Mouse (Mus musculus) limb, embryonic 13.5 days (tissue): ENCODE measurements around the gene Braf. TPM values are rescaled to one million over a fixed set of nuclear protein-coding genes. Genes with fewer than 3 reads are reported as not detected.

Source experiments
- ATAC-seq: fragments of 200-750 bp; cut with Nextera tagmentation; 2 replicates; pipeline ENCODE4 v1.8.0; 2017; ENCODE audit warnings: low read depth, moderate number of reproducible peaks, moderate TSS enrichment; ENCODE audit not compliant: low FRiP score
- H3K27ac ChIP-seq: fragments of 300-500 bp; sonication (generic); 2 replicates; pipeline ENCODE4 v1.5.1; 2015; ENCODE audit warnings: inconsistent platforms, mild to moderate bottlenecking, moderate library complexity
- H3K27me3 ChIP-seq: fragments of 300-500 bp; sonication (generic); 2 replicates; pipeline ENCODE4 v1.6.1; 2015; ENCODE audit warnings: mild to moderate bottlenecking, inconsistent platforms
- H3K36me3 ChIP-seq: fragments of 300-500 bp; sonication (generic); 2 replicates; pipeline ENCODE4 v1.6.1; 2015; ENCODE audit warnings: inconsistent platforms, mild to moderate bottlenecking, moderate library complexity
- H3K4me1 ChIP-seq: fragments of 300-500 bp; sonication (generic); 2 replicates; pipeline ENCODE4 v1.6.1; 2015; ENCODE audit warnings: inconsistent platforms
- H3K4me2 ChIP-seq: fragments of 300-500 bp; sonication (generic); replicated peaks from 2 replicates; pipeline ENCODE4 v1.6.1; 2015; ENCODE audit warnings: inconsistent platforms, mild to moderate bottlenecking, moderate library complexity
- H3K4me3 ChIP-seq: fragments of 300-500 bp; sonication (generic); 2 replicates; pipeline ENCODE4 v1.5.1; 2015; ENCODE audit warnings: moderate library complexity, mild to moderate bottlenecking, inconsistent platforms
- H3K9ac ChIP-seq: fragments of 300-500 bp; sonication (generic); 2 replicates; pipeline ENCODE4 v1.6.1; 2015; ENCODE audit warnings: mild to moderate bottlenecking, inconsistent platforms
- H3K9me3 ChIP-seq: fragments of 300-500 bp; sonication (generic); 2 replicates; pipeline ENCODE4 v1.6.1; 2016; ENCODE audit warnings: inconsistent platforms
- WGBS: fragments of 180-500 bp; shearing (Covaris S2); methylation state at CpG from one replicate; pipeline ENCODE4 v1.1.7; 2015; 5-methylcytosine and 5-hydroxymethylcytosine counted together
- polyA plus RNA-seq: library from polyadenylated mRNA; unstranded; fragments of >200 nt; fragmentation: Nextera tagmentation; extraction: Ambion mirVana; gene quantifications from 2 replicates; pipeline ENCODE4 v1.2.1, GENCODE M21; 2015

Braf gene
- polyA plus RNA-seq, 1 experiment from 2014 or later: 18.5 TPM

DNA sequence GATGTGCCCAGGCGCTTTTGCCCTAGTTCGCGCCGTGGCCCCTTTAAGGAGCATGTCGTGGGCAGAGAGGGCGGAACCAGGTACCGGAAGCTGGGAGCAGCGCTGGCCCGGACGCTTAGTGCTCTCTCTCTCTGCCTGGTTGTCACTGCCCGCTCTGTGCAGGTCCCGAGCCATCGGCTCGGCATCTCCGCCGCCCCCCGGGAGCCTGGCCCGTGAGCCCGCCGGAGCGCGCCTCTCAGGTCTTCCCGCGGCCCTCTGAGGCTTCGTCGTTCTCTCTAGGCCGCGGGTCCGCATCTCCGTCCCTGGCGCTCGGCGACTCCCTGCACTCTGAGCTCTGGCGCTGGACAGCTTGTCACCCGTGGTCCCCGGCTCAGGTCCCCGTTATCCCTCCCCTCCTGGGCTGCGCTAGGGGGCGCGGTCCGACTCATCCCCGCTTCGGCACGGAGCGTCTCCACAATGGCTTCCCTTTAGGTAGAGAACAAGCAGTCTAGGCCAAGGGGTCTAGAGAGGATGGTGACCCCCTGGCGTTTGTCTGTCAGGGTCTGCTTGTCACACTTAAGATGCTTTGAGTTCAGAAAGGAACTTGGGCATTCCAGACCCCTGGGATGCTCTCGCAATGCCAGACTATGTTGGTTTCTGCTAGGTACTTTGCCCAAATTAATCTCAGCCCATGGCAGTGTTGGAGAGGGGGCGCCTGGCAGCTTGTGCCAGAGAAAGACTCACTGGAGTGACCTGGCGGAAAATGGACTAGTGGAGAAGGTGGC, 151.3 kb downstream of the Braf start, which contains the start of gene Adck2:
Adck2 (plus strand) TSS at position 83 of the 764 bp plus-strand sequence.
- H3K27me3 ChIP-seq: no peaks in the 10 kb centered on the region
- H3K36me3 ChIP-seq: peaks cover 25% of the 10 kb centered on the region
- H3K4me1 ChIP-seq: peaks cover 10% of the 10 kb centered on the region
- peak within 1 kb of the TSS; percentile 86 for H3K4me3 ChIP-seq
- peak within 1 kb of the TSS; percentile 85 for H3K27ac ChIP-seq
- H3K4me2 ChIP-seq: peak within 1 kb of the TSS; percentile 89
- no peaks in the 10 kb centered on the region for H3K9me3 ChIP-seq
- peak within 1 kb of the TSS; percentile 90 for H3K9ac ChIP-seq
- WGBS: under 1% methylated on average over 49 of the region's 49 CpGs
- ATAC-seq: peak; percentile 93

DNA sequence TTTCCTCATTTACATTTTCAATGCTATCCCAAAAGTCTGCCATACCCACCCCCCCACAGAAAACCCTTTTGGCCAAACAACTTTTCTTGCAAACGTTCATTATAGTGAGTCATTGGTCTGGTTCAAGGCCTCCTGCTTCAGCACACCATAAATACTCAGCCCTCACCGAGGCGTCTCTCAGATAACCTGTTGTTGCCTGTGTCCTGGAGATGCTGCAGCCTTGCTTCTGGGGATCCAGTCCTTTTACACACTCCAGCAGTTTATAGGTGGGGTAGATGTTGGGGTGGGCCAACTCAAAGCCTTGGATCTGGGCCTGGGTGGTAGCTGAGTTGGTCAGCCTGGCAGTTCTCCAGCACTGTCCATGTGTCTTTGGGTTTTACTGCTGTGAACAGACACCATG, 154.8 kb downstream of the Braf start:
- 49% methylated on average over 3 of the region's 3 CpGs for WGBS
- Histone ChIP-seq H3K27me3 (no peaks in the 10 kb centered on the region), H3K36me3 (no peaks in the 10 kb centered on the region), H3K4me2 (no peak overlapping the region), H3K4me3 (no peak overlapping the region), H3K27ac (no peak overlapping the region), H3K9me3 (no peaks in the 10 kb centered on the region), H3K4me1 (peaks cover 10% of the 10 kb centered on the region), H3K9ac (no peak overlapping the region)
- ATAC-seq: no peak

DNA sequence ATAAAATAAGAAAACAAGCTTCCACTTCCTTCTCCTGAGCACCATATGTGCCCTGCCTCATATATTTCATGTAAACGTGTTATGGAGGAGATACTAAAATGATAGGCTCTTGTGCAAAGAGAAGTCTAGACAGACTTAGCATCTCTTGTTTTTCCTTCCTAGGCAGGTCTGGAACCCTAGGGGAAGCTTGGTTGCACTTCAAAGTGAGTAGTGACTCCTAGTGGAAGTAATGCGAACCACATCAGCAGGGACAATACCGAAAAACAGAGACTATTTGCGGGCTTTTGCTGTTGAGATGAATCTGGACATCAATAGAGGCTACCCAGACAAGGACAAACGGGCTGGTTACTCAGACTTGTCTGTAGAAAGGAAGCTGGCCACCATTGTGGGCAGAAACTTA, 157.7 kb downstream of the Braf start:
- no peak overlapping the region for H3K4me2 ChIP-seq
- WGBS: 18% methylated on average over 5 of the region's 5 CpGs
- H3K4me1 ChIP-seq: no peaks in the 10 kb centered on the region
- no peak overlapping the region for H3K27ac ChIP-seq
- H3K27me3 ChIP-seq: no peaks in the 10 kb centered on the region
- no peak for ATAC-seq
- H3K4me3 ChIP-seq: no peak overlapping the region
- H3K9ac ChIP-seq: no peak overlapping the region
- no peaks in the 10 kb centered on the region for H3K36me3 ChIP-seq
- H3K9me3 ChIP-seq: no peaks in the 10 kb centered on the region

DNA sequence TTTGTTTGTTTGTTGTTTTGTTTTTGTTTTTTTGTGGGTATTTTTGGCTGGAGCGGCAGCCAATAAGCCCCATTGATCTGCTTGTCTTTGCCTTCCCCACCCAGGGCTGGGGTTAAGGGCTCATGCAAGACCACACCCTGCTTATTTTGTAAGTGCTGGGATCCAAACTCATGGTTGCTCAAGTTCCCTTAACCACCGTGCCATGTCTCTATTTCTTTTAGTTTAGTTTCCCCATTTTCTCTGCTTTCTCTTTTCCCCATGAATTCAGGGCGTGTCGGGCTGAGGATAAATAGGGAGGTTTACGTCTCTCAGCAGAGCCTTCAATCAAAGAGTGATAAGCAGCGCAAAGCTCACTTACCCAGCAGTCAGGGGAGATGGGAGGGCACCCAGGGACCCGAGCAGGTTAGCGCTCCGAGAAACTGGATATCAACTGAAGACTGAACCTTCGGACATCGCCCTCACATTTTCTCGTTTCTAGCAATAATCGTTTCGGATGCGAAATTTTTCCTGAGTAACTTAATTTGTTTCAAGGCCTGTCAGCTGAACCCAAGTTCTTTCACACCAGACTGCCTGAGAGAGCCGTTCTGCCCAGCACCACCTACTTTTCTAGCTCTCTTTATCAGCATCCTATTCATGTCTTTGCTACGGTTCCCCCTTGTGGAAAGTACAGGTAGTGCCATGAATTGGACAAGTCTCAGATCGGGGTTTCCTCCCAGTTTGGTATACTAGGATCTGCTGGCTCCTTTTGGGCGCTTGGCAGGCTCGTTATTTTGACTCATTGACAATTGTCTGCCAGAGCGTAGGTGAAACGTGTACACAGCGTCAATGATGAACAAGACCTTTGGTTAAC, 162.9 kb downstream of the Braf start:
- H3K4me2 ChIP-seq: peak overlapping the region; percentile 28
- no peaks in the 10 kb centered on the region for H3K36me3 ChIP-seq
- no peaks in the 10 kb centered on the region for H3K27me3 ChIP-seq
- H3K4me3 ChIP-seq: no peak overlapping the region
- WGBS: 24% methylated on average over 23 of the region's 23 CpGs
- peaks cover 18% of the 10 kb centered on the region for H3K4me1 ChIP-seq
- no peaks in the 10 kb centered on the region for H3K9me3 ChIP-seq
- H3K9ac ChIP-seq: no peak overlapping the region
- peak; percentile 41; the same call in 1 of the 2 replicates for ATAC-seq
- no peak overlapping the region for H3K27ac ChIP-seq

DNA sequence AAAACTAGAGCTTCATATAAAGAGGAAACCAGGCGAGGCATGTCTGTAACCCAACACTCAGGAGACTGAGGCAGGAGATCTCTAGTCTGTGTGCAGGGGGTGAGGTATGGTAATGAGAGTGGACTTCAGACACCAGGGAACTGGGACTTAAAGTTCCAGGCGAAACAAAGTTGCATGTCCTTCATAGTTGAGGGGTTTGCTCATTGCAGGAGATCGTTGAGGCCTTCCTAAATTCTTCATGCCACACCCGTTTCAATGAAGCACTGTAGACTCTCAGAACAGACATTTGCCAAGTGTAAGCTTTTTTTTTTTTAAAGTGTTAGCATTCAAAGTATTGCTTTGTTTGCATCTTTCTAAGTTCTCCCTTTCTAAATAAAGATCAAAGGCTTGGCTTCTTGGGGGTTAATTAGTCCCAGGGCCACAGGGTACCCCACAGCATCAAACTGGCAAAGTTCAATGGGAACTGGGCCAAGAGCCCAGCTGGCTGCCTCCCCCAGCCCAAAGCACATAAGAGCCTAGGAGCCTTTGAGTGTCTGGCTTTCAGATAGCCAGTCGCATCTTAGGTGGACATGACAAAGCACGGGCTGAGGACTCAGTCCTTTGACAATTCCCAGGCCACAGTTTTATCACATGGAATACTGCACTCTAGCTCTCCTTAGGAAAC, 165.9 kb downstream of the Braf start:
- Histone ChIP-seq H3K9ac (no peak overlapping the region), H3K9me3 (no peaks in the 10 kb centered on the region), H3K4me1 (peaks cover 40% of the 10 kb centered on the region), H3K4me2 (no peak overlapping the region), H3K4me3 (no peak overlapping the region), H3K36me3 (peaks cover 5% of the 10 kb centered on the region; the same call in 1 of the 2 replicates), H3K27ac (no peak overlapping the region), H3K27me3 (no peaks in the 10 kb centered on the region)
- ATAC-seq: no peak
- WGBS: 38% methylated on average over 6 of the region's 6 CpGs

DNA sequence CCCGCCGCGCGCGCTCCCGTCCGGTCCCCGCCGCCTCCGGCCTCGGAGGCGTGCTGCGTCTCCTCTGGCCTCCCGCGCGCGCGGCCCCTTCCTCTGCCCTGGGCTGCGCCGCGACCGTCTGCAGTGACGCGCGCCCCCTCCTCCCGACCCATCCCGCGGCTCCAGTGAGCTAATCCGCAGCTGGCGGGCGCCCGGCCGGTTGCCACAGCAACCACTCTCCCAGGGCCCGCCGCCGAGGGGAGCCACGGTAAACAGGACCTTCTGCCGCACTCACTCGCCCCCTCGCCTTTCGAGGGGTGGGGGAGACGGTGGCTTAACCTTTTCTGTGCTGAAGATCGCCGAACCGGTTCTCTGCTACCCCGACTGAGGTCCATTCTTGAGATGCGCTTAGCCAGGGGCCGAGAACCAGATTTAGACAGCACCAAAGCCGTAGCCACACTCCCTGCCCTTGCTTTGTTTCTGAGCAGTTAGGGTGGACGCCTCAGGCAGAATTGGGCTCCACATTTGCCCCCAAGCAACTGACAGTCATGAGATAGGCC, 167.5 kb downstream of the Braf start, which contains the start of gene Dennd2a:
Dennd2a (minus strand) TSS at position 145 of the 539 bp plus-strand sequence.
- Histone ChIP-seq H3K36me3 (peaks cover 13% of the 10 kb centered on the region), H3K4me1 (peaks cover 40% of the 10 kb centered on the region), H3K27ac (peak within 1 kb of the TSS; percentile 94), H3K27me3 (no peaks in the 10 kb centered on the region), H3K4me2 (peak within 1 kb of the TSS; percentile 80), H3K4me3 (peak within 1 kb of the TSS; percentile 88), H3K9ac (peak within 1 kb of the TSS; percentile 97), H3K9me3 (no peaks in the 10 kb centered on the region)
- under 1% methylated on average over 41 of the region's 50 CpGs for whole genome bisulfite sequencing
- ATAC-seq: peak; percentile 95

DNA sequence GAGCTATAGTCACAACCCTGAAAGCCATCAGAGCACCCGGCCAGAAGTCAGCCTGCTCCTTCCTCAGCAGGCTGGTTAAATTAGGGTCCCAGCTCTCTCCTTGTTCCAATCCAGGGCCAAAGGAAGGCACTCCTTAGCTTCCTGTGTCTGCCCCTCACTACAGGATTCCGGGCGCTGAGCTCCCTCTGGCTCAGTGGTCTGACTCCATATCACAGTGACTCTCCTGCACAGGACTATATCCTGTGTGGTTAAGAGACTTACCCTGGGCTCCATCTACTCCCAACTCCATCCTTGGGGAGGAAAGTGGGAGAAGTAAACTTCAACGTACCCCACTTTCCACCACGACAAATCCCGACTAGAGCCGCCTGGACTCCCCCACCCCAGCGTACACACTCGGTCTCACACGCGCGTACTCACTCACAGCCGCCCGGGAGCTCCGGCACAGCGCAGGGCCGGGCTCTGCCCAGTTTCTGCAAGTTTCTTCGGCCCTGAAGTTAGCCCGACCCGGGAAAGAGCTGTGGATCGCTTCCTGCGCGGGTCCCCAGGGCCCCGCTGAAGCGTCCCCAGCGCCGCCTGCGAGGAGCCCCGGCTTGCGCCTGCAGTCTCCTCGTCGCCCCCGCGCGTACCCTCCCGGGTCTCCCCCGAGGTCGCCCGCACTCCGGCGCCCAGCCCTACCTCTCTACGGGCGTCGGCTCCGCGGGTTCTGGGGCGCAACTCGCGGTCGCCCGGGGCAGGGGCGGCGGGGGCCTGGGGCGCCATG, 168.2 kb downstream of the Braf start:
- ATAC-seq: peak; percentile 73
- Histone ChIP-seq H3K4me1 (peaks cover 45% of the 10 kb centered on the region), H3K4me2 (peak overlapping the region; percentile 80), H3K27ac (peak overlapping the region; percentile 94), H3K9me3 (no peaks in the 10 kb centered on the region), H3K4me3 (peak overlapping the region; percentile 88), H3K27me3 (no peaks in the 10 kb centered on the region), H3K9ac (peak overlapping the region; percentile 97), H3K36me3 (peaks cover 13% of the 10 kb centered on the region)
- WGBS: 1% methylated on average over 51 of the region's 54 CpGs

DNA sequence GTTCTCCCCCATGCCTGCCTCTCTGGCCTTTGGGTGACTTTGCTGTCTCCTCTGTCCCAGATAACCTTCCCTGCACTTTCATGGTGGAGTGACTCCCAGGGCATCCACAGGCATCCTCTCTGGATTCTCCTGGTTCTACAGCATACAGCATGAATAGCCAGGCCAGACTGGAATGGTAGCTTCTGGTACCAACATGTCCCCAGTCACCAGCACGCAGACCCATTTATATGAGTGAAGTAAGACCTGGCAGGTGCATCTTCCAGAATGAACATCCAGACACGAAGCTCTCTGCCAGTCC, 169.7 kb downstream of the Braf start:
- peaks cover 46% of the 10 kb centered on the region for H3K4me1 ChIP-seq
- H3K27ac ChIP-seq: no peak overlapping the region
- H3K9ac ChIP-seq: no peak overlapping the region
- no peak for ATAC-seq
- H3K27me3 ChIP-seq: no peaks in the 10 kb centered on the region
- H3K36me3 ChIP-seq: peaks cover 13% of the 10 kb centered on the region
- peak overlapping the region; percentile 80 for H3K4me2 ChIP-seq
- peak overlapping the region; percentile 88 for H3K4me3 ChIP-seq
- H3K9me3 ChIP-seq: no peaks in the 10 kb centered on the region
- 83% methylated on average over 2 of the region's 2 CpGs for WGBS

DNA sequence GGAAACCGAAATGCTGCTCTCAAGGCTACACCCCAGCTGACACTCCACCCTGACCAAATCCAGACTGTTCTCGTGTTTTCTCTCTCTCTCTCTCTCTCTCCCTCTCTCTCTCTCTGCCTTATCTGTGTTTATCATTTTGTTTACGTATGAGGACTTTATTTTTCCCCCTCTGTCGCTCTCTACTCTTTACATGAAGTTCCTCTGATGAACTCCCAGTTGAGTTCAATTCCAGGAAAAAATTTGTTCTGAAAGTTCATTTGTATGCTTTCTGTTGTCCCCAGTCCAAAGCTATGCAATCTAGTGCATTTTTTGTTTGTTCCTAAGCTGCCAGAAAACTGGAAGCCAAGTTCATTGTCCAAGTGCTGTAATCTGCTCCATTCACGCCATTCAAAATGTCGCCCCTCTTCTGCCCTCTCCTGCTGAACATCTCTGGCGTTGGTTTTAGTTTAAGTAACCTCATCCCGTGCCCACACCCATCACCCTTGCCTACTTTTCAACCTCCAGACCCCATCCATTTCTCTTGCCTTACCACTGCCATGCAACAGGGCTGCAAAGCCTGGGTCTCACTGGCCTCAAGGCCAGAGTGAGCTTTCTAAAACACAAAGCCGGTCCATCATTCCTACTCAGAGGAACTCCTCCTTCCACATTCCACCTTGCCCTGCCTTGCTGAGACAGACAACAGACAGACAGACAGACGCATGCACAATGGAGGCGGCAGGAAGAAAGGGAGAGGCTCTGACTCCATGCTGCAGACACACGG, 170.2 kb downstream of the Braf start:
- H3K36me3 ChIP-seq: peaks cover 13% of the 10 kb centered on the region
- no peak for ATAC-seq
- no peaks in the 10 kb centered on the region for H3K27me3 ChIP-seq
- H3K4me1 ChIP-seq: peaks cover 46% of the 10 kb centered on the region
- H3K9ac ChIP-seq: no peak overlapping the region
- no peaks in the 10 kb centered on the region for H3K9me3 ChIP-seq
- H3K4me2 ChIP-seq: peak overlapping the region; percentile 80
- H3K4me3 ChIP-seq: peak overlapping the region; percentile 88
- H3K27ac ChIP-seq: no peak overlapping the region
- WGBS: 80% methylated on average over 12 of the region's 12 CpGs
